Mouse (Mus musculus) myocyte (in vitro differentiated cells): ENCODE data around the gene Iqcf1. TPM values are rescaled to one million over a fixed set of nuclear protein-coding genes. Genes with fewer than 3 reads are reported as not detected.

Experiments used
- H3K27me3 ChIP-seq: one replicate; pipeline ENCODE4 v1.6.1; 2011; ENCODE audit not compliant: control insufficient read depth, insufficient read depth, insufficient read length
- H3K36me3 ChIP-seq: one replicate; pipeline ENCODE4 v1.6.1; 2011; ENCODE audit not compliant: control insufficient read depth, insufficient read depth
- H3K4me2 ChIP-seq: one replicate; pipeline ENCODE4 v1.6.1; 2011; ENCODE audit warnings: low read depth, control low read depth
- H3K4me3 ChIP-seq: one replicate; pipeline ENCODE4 v1.5.1; 2011; ENCODE audit warnings: mild to moderate bottlenecking, control low read depth, moderate library complexity
- H3K79me2 ChIP-seq: one replicate; pipeline ENCODE4 v1.6.1; 2011; ENCODE audit not compliant: control insufficient read depth, insufficient read depth
- H3ac ChIP-seq: one replicate; pipeline ENCODE4 v1.6.1; 2011; ENCODE audit not compliant: control insufficient read depth, insufficient read length
- CEBPB ChIP-seq: IDR thresholded peaks from 2 replicates; pipeline ENCODE4 v1.6.1; 2011; ENCODE audit warnings: mild to moderate bottlenecking, moderate library complexity; ENCODE audit not compliant: poor library complexity, insufficient read depth, severe bottlenecking
- E2F4 ChIP-seq: IDR thresholded peaks from one replicate; pipeline ENCODE4 v1.6.1; 2011; ENCODE audit warnings: mild to moderate bottlenecking, control low read depth, moderate library complexity; ENCODE audit not compliant: insufficient read depth
- MAX ChIP-seq: IDR thresholded peaks from one replicate; pipeline ENCODE4 v1.6.1; 2011; ENCODE audit warnings: low read depth, mild to moderate bottlenecking, control low read depth
- MYOD1 ChIP-seq, 3 experiments: IDR thresholded peaks; one replicate each; pipeline ENCODE4 v1.6.1; 2011; ENCODE audit warnings: control low read depth in 2 of 3, low read depth in 2 of 3, mild to moderate bottlenecking in 2 of 3, moderate library complexity in 1 of 3; ENCODE audit not compliant: insufficient read length in 2 of 3, control insufficient read depth in 1 of 3
- MYOG ChIP-seq, 3 experiments: IDR thresholded peaks; one replicate each; pipeline ENCODE4 v1.6.1; 2011; ENCODE audit warnings: control low read depth in 2 of 3, low read depth in 2 of 3, mild to moderate bottlenecking in 2 of 3; ENCODE audit not compliant: insufficient read length in 2 of 3, control insufficient read depth in 1 of 3, insufficient read depth in 1 of 3
- POLR2A ChIP-seq: IDR thresholded peaks from one replicate; pipeline ENCODE4 v1.6.1; 2011; ENCODE audit warnings: low read depth, mild to moderate bottlenecking, control low read depth, moderate library complexity; ENCODE audit not compliant: insufficient read length
- POLR2AphosphoS2 ChIP-seq: IDR thresholded peaks from one replicate; pipeline ENCODE4 v1.6.1; 2011; ENCODE audit warnings: low read depth, control low read depth; ENCODE audit not compliant: insufficient read length
- REST ChIP-seq: IDR thresholded peaks from one replicate; pipeline ENCODE4 v1.6.1; 2011; ENCODE audit warnings: mild to moderate bottlenecking, control low read depth, moderate library complexity; ENCODE audit not compliant: insufficient read depth, insufficient read length
- SRF ChIP-seq: IDR thresholded peaks from one replicate; pipeline ENCODE4 v1.6.1; 2011; ENCODE audit warnings: low read depth; ENCODE audit not compliant: control insufficient read depth, insufficient read length
- TCF12 ChIP-seq: IDR thresholded peaks from one replicate; pipeline ENCODE4 v1.6.1; 2011; ENCODE audit warnings: mild to moderate bottlenecking, control low read depth; ENCODE audit not compliant: poor library complexity, insufficient read depth, severe bottlenecking
- TCF3 ChIP-seq: IDR thresholded peaks from one replicate; pipeline ENCODE4 v1.6.1; 2011; ENCODE audit warnings: low read depth, control low read depth; ENCODE audit not compliant: insufficient read length
- USF1 ChIP-seq: IDR thresholded peaks from one replicate; pipeline ENCODE4 v1.6.1; 2011; ENCODE audit warnings: low read depth, mild to moderate bottlenecking, control low read depth, moderate library complexity
- polyA plus RNA-seq: library from polyadenylated mRNA; unstranded; fragments of >200 nt; fragmentation: generic; extraction: Trizol; gene quantifications from one replicate; pipeline ENCODE4 v1.2.1, GENCODE M21; 2012; ENCODE audit warnings: missing spikeins

The Iqcf1 gene
- not detected for polyA plus RNA-seq

- Histone ChIP-seq H3K4me2 (no peak within 1 kb of the TSS), H3K4me3 (no peak within 1 kb of the TSS), H3K79me2 (no peaks in the 10 kb centered on the region), H3K27me3 (peaks cover 5% of the 10 kb centered on the region), H3K36me3 (no peaks in the 10 kb centered on the region), H3ac (no peak within 1 kb of the TSS)
- TF ChIP-seq POLR2A (no peak), POLR2AphosphoS2 (no peak), SRF (no peak), USF1 (no peak), CEBPB (no peak), MYOD1 (IDR thresholded peaks at IDR 0.05; ENCODE audit: control insufficient read depth in 1 of 3, insufficient read length in 2 of 3, low read depth in 2 of 3) (no peak), TCF3 (no peak), MAX (no peak), REST (no peak), TCF12 (no peak), E2F4 (no peak), MYOG (IDR thresholded peaks at IDR 0.05; ENCODE audit: control insufficient read depth in 1 of 3, insufficient read depth in 1 of 3, insufficient read length in 2 of 3, low read depth in 2 of 3) (no peak)
Measured at GRCm38 (mm10) chr9:106499667-106500066, at the start of gene Iqcf1. Iqcf1 (plus strand) TSS chr9:106499967.

- Histone ChIP-seq H3K36me3 (no peaks in the 10 kb centered on the region), H3K4me3 (no peak overlapping the region), H3K79me2 (peaks cover 17% of the 10 kb centered on the region), H3ac (no peak overlapping the region), H3K27me3 (no peaks in the 10 kb centered on the region), H3K4me2 (peak overlapping the region; percentile 46)
- no peak for TF ChIP-seq USF1
- no peak for TF ChIP-seq MYOG (IDR thresholded peaks at IDR 0.05; ENCODE audit: control insufficient read depth in 1 of 3, insufficient read depth in 1 of 3, insufficient read length in 2 of 3, low read depth in 2 of 3)
- no peak for TF ChIP-seq TCF3
- no peak for TF ChIP-seq MYOD1 (IDR thresholded peaks at IDR 0.05; ENCODE audit: control insufficient read depth in 1 of 3, insufficient read length in 2 of 3, low read depth in 2 of 3)
- TF ChIP-seq SRF = peak; percentile 18
Measured at GRCm38 (mm10) chr9:106450661-106451060, 49.1 kb upstream of the Iqcf1 start.

GRCm38 (mm10) chr9:106451298-106451697 is 48.5 kb upstream of the Iqcf1 start:
- Histone ChIP-seq H3K79me2 (peaks cover 23% of the 10 kb centered on the region), H3K36me3 (no peaks in the 10 kb centered on the region), H3K4me2 (peak overlapping the region; percentile 46), H3ac (no peak overlapping the region), H3K4me3 (no peak overlapping the region), H3K27me3 (no peaks in the 10 kb centered on the region)
- TF ChIP-seq REST (no peak), USF1 (no peak), MYOD1 (IDR thresholded peaks at IDR 0.05; ENCODE audit: control insufficient read depth in 1 of 3, insufficient read length in 2 of 3, low read depth in 2 of 3) (no peak), E2F4 (no peak), TCF3 (no peak), SRF (no peak), POLR2A (no peak), TCF12 (no peak)

- Histone ChIP-seq H3K4me2 (no peak overlapping the region), H3K79me2 (peaks cover 29% of the 10 kb centered on the region), H3K27me3 (no peaks in the 10 kb centered on the region), H3K36me3 (no peaks in the 10 kb centered on the region), H3K4me3 (no peak overlapping the region), H3ac (no peak overlapping the region)
- TF ChIP-seq POLR2A (no peak), MYOD1 (IDR thresholded peaks at IDR 0.05; ENCODE audit: control insufficient read depth in 1 of 3, insufficient read length in 2 of 3, low read depth in 2 of 3) (no peak), CEBPB (no peak), USF1 (no peak), MYOG (IDR thresholded peaks at IDR 0.05; ENCODE audit: control insufficient read depth in 1 of 3, insufficient read depth in 1 of 3, insufficient read length in 2 of 3, low read depth in 2 of 3) (no peak), MAX (no peak), TCF3 (no peak), SRF (no peak), E2F4 (no peak), REST (no peak), TCF12 (no peak), POLR2AphosphoS2 (no peak)
Measured at GRCm38 (mm10) chr9:106451899-106452298, 47.9 kb upstream of the Iqcf1 start.

GRCm38 (mm10) chr9:106452351-106452750 is 47.4 kb upstream of the Iqcf1 start:
- Histone ChIP-seq H3K36me3 (no peaks in the 10 kb centered on the region), H3K4me2 (peak overlapping the region; percentile 93), H3K27me3 (no peaks in the 10 kb centered on the region), H3K4me3 (peak overlapping the region; percentile 75), H3K79me2 (peaks cover 34% of the 10 kb centered on the region), H3ac (no peak overlapping the region)
- no peak for TF ChIP-seq MYOG (IDR thresholded peaks at IDR 0.05; ENCODE audit: control insufficient read depth in 1 of 3, insufficient read depth in 1 of 3, insufficient read length in 2 of 3, low read depth in 2 of 3)
